ENCODE assay signal across 8 mouse cellular contexts in the genomic region with DNA sequence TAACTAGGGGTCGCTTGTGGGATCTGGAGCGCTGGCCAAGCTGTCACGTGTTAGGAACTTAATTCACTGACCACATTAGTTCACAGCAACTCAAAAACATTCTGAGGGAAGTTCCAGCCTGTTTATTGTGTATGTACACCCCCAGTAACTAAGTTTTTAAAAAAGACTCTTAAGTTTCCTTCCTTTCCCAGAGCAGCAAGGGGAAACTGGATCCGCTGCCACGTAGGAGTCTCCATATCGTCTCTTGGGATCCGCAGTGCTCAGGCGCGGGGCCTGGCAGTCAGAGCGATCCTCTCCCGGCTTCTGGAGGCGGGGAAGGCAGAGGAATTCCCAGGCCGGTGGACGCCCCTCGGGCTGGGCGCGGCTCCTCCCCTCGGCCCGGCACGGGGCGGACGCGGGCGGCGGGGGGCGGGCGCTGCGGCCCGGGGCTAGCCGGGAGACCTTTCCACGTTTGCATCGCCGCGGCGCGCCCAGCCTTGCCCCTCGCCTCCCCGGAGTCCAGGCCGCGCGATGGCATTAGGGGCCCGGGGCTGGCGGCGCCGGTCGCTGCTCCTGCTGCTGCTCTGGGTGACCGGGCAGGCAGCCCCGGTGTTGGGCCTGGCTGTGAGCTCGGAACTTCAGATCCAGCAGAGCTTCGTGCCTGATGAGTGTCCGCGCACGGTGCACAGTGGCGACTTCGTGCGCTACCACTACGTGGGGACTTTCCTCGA. TPM values are rescaled to one million over a fixed set of nuclear protein-coding genes. Genes with fewer than 3 reads are reported as not detected.
DNase-seq lines count a peak whose midpoint lies in the region; ATAC-seq and TF ChIP-seq lines count a peak whose summit lies in the region.

A gene (plus strand): TSS at position 363 of the 710 bp plus-strand sequence.

- no peak for TF ChIP-seq CTCF in thymus, adult 2 months (IDR thresholded peaks at IDR 0.05; ENCODE audit: borderline replicate concordance, control insufficient read depth, extremely low read depth, insufficient read depth, low read length, poor library complexity)
- TF ChIP-seq CTCF in embryonic fibroblast, embryonic 13.5 days (IDR thresholded peaks at IDR 0.05; ENCODE audit: borderline replicate concordance, insufficient read depth, low read length): no peak
- TF ChIP-seq CTCF in heart, adult 2 months (IDR thresholded peaks at IDR 0.05): no peak
- TF ChIP-seq CTCF in kidney, adult 2 months (conservative IDR thresholded peaks at IDR 0.05; ENCODE audit: insufficient read depth, insufficient read length, low read depth, low read length): no peak

- H3K4me3 ChIP-seq in thymus, adult 2 months (ENCODE audit: control insufficient read depth, insufficient read depth, low read length): peak within 1 kb of the TSS; percentile 11; the same call in 1 of the 2 replicates
- peak within 1 kb of the TSS; percentile 90 for H3K4me3 ChIP-seq in embryonic fibroblast, embryonic 13.5 days (ENCODE audit: insufficient read depth, low read length)
- H3K4me3 ChIP-seq in heart, adult 2 months: peak within 1 kb of the TSS; percentile 90
- H3K4me3 ChIP-seq in kidney, adult 2 months (ENCODE audit: insufficient read depth, low read depth, low read length): peak within 1 kb of the TSS; percentile 71
- H3K4me3 ChIP-seq in limb, embryonic 12.5 days (replicated peaks): peak within 1 kb of the TSS; percentile 68
- peak within 1 kb of the TSS; percentile 61 for H3K4me3 ChIP-seq in midbrain, embryonic 12.5 days

- H3K79me2 ChIP-seq in heart, adult 2 months (replicated peaks; ENCODE audit: control insufficient read depth, insufficient read depth, low read length): peaks cover 4% of the 10 kb centered on the region

- TF ChIP-seq EP300 in heart, adult 2 months (IDR thresholded peaks at IDR 0.05; ENCODE audit: insufficient read depth, low read depth, low read length): no peak

- no peaks in the 10 kb centered on the region for H3K36me3 ChIP-seq in thymus, adult 2 months (ENCODE audit: control insufficient read depth, insufficient read depth, low read length)
- H3K36me3 ChIP-seq in heart, adult 2 months (ENCODE audit: control insufficient read depth, insufficient read depth, low read length): no peaks in the 10 kb centered on the region; the same call in 1 of the 2 replicates
- H3K36me3 ChIP-seq in kidney, adult 2 months (ENCODE audit: control insufficient read depth, insufficient read depth, low read length): no peaks in the 10 kb centered on the region; the same call in 1 of the 2 replicates
- peaks cover 18% of the 10 kb centered on the region for H3K36me3 ChIP-seq in limb, embryonic 12.5 days
- H3K36me3 ChIP-seq in midbrain, embryonic 12.5 days: no peaks in the 10 kb centered on the region

- no peaks in the 10 kb centered on the region for H3K9me3 ChIP-seq in limb, embryonic 12.5 days
- H3K9me3 ChIP-seq in midbrain, embryonic 12.5 days: no peaks in the 10 kb centered on the region

- H3K4me1 ChIP-seq in thymus, adult 2 months (replicated peaks; ENCODE audit: control insufficient read depth, insufficient read depth, low read length): no peaks in the 10 kb centered on the region
- peaks cover 9% of the 10 kb centered on the region for H3K4me1 ChIP-seq in embryonic fibroblast, embryonic 13.5 days (ENCODE audit: control insufficient read depth, insufficient read depth, low read length)
- peaks cover 4% of the 10 kb centered on the region for H3K4me1 ChIP-seq in heart, adult 2 months (ENCODE audit: control insufficient read depth, insufficient read depth, low read length)
- H3K4me1 ChIP-seq in kidney, adult 2 months (ENCODE audit: control insufficient read depth, insufficient read depth, low read length): peaks cover 3% of the 10 kb centered on the region; the same call in 1 of the 2 replicates
- peaks cover 8% of the 10 kb centered on the region for H3K4me1 ChIP-seq in limb, embryonic 12.5 days (replicated peaks)
- no peaks in the 10 kb centered on the region for H3K4me1 ChIP-seq in midbrain, embryonic 12.5 days

- TF ChIP-seq POLR2A in thymus, adult 2 months (IDR thresholded peaks at IDR 0.05; ENCODE audit: control insufficient read depth, extremely low read depth, insufficient read depth, low read length, poor library complexity): no peak
- TF ChIP-seq POLR2A in embryonic fibroblast, embryonic 13.5 days (IDR thresholded peaks at IDR 0.05; ENCODE audit: low read depth, low read length): peak; percentile 92
- TF ChIP-seq POLR2A in heart, adult 2 months (IDR thresholded peaks at IDR 0.05; ENCODE audit: insufficient read depth, low read depth, low read length): peak; percentile 81
- no peak for TF ChIP-seq POLR2A in kidney, adult 2 months (IDR thresholded peaks at IDR 0.05; ENCODE audit: low read depth, low read length)

- DNase-seq in thymus, adult 2 months: peak; percentile 2
- DNase-seq in thymus, postnatal 14 days: no peak
- peak; percentile 93 to 94 for DNase-seq in heart, adult 2 months
- DNase-seq in kidney, adult 2 months: peak; percentile 92
- DNase-seq in spleen, postnatal 36 days (ENCODE audit: low spot score in 2 of 2): peak; percentile 15 to 25

- no peak within 1 kb of the TSS for H3K27ac ChIP-seq in thymus, adult 2 months (ENCODE audit: control insufficient read depth, insufficient read depth, low read length)
- peak within 1 kb of the TSS; percentile 76 for H3K27ac ChIP-seq in embryonic fibroblast, embryonic 13.5 days (ENCODE audit: insufficient read depth, low read length)
- H3K27ac ChIP-seq in heart, adult 2 months: peak within 1 kb of the TSS; percentile 91
- H3K27ac ChIP-seq in kidney, adult 2 months (ENCODE audit: insufficient read depth, low read depth, low read length): peak within 1 kb of the TSS; percentile 37
- peak within 1 kb of the TSS; percentile 92 for H3K27ac ChIP-seq in limb, embryonic 12.5 days
- H3K27ac ChIP-seq in midbrain, embryonic 12.5 days (replicated peaks): peak within 1 kb of the TSS; percentile 35; the same call in 1 of the 2 replicates

- peak within 1 kb of the TSS; percentile 82 for H3K9ac ChIP-seq in heart, adult 2 months (ENCODE audit: low read depth, low read length)
- peak within 1 kb of the TSS; percentile 83 for H3K9ac ChIP-seq in limb, embryonic 12.5 days (replicated peaks)
- peak within 1 kb of the TSS; percentile 61 for H3K9ac ChIP-seq in midbrain, embryonic 12.5 days (replicated peaks)

- WGBS in thymus, adult 2 months: 4% methylated on average over 58 of the region's 58 CpGs
- under 1% methylated on average over 58 of the region's 58 CpGs for WGBS in heart, adult 2 months
- under 1% methylated on average over 57 of the region's 58 CpGs for WGBS in kidney, adult 2 months
- under 1% methylated on average over 52 of the region's 58 CpGs for WGBS in limb, embryonic 12.5 days
- WGBS in midbrain, embryonic 12.5 days: under 1% methylated on average over 42 of the region's 58 CpGs

- peak within 1 kb of the TSS; percentile 66 for H3K4me2 ChIP-seq in limb, embryonic 12.5 days
- H3K4me2 ChIP-seq in midbrain, embryonic 12.5 days (replicated peaks): peak within 1 kb of the TSS; percentile 83

- peaks cover 7% of the 10 kb centered on the region; the same call in 1 of the 2 replicates for H3K27me3 ChIP-seq in thymus, adult 2 months (ENCODE audit: control insufficient read depth, insufficient read depth, low read length)
- no peaks in the 10 kb centered on the region for H3K27me3 ChIP-seq in heart, adult 2 months (ENCODE audit: control insufficient read depth, insufficient read depth, low read length)
- H3K27me3 ChIP-seq in kidney, adult 2 months (replicated peaks; ENCODE audit: control insufficient read depth, insufficient read depth, low read length): no peaks in the 10 kb centered on the region
- H3K27me3 ChIP-seq in limb, embryonic 12.5 days: no peaks in the 10 kb centered on the region
- H3K27me3 ChIP-seq in midbrain, embryonic 12.5 days: peaks cover 4% of the 10 kb centered on the region; the same call in 1 of the 2 replicates

- ATAC-seq in limb, embryonic 12.5 days (ENCODE audit: insufficient number of reproducible peaks, insufficient read depth, low FRiP score, low TSS enrichment, low read depth): peak; percentile 93
- peak; percentile 97 for ATAC-seq in midbrain, embryonic 12.5 days (ENCODE audit: low FRiP score, low read depth)

- intact Hi-C loops in heart, adult 2 months (cut with DNase I): loop anchor here (2.0 kb wide), 3 partner anchors 25 to 91 kb away; a partner anchor contains a TSS

RNA-seq across cellular contexts. Expression of the gene that starts here (rescaled TPM):
- 7.4 and 11.1 TPM in 2 replicates for polyA plus RNA-seq in thymus, adult 2 months (2012; rRNA removed)
- 340 and 352 TPM in 2 replicates for polyA plus RNA-seq in embryonic fibroblast, embryonic 13.5 days (2011; ENCODE audit: insufficient read length, low read depth, missing spikeins)
- total RNA-seq in heart, adult 2 months (2021): 10 to 100 TPM; 84.5 to 85.9 TPM
- 44.1 and 89.8 TPM in 2 replicates for polyA plus RNA-seq in heart, adult 2 months (2012; rRNA removed)
- polyA plus RNA-seq in kidney, adult 2 months (2012; rRNA removed): 50.4 TPM in 2 replicates
- polyA plus RNA-seq in limb, embryonic 12.5 days (2016; fragmentation: Nextera tagmentation; extraction: Ambion mirVana): 100 and 113 TPM in 2 replicates
- polyA plus RNA-seq in midbrain, embryonic 12.5 days (2016; fragmentation: Nextera tagmentation; extraction: Ambion mirVana): 47.4 and 64.0 TPM in 2 replicates

Comparison
In these comparisons a context has a peak if more than half of its experiments do, and no peak if none do; other contexts are left out.
1. H3K4me3 ChIP-seq: peak in every context shown above with its lines; median percentile 90 in embryonic fibroblast, embryonic 13.5 days; 90 in heart, adult 2 months; 71 in kidney, adult 2 months; 68 in limb, embryonic 12.5 days; 61 in midbrain, embryonic 12.5 days; 11 in thymus, adult 2 months.
2. POLR2A ChIP-seq: peak in embryonic fibroblast, embryonic 13.5 days (single experiment) and heart, adult 2 months (single experiment); none in thymus, adult 2 months (single experiment) and kidney, adult 2 months (single experiment).
3. Peak in every context shown above with its lines, with median percentiles within 50 percentile points of each other: H3K9ac ChIP-seq.